Mouse (Mus musculus): ENCODE data around the gene Psen1.

GRCm38 (mm10) chr12:83702796-83703195, 14.8 kb downstream of the Psen1 start:
- TF ChIP-seq CTCF (IDR thresholded peaks at IDR 0.05; ENCODE audit: borderline replicate concordance, extremely low read depth, insufficient read depth, insufficient read length) (no peak), POLR2A (IDR thresholded peaks at IDR 0.05; ENCODE audit: borderline replicate concordance, extremely low read depth, insufficient read depth, insufficient read length, poor library complexity, severe bottlenecking) (no peak)
